Mouse (Mus musculus): ENCODE measurements around the gene Kbtbd2. TPM values are rescaled to one million over a fixed set of nuclear protein-coding genes. Genes with fewer than 3 reads are reported as not detected.

Gene Kbtbd2
- 40.1 TPM for polyA plus RNA-seq (2015; fragmentation: Illumina TruSeq; extraction: RNeasy Lipid Tissue Mini Kit (QIAGEN cat#74804); ENCODE audit: low read depth, low replicate concordance)

DNA sequence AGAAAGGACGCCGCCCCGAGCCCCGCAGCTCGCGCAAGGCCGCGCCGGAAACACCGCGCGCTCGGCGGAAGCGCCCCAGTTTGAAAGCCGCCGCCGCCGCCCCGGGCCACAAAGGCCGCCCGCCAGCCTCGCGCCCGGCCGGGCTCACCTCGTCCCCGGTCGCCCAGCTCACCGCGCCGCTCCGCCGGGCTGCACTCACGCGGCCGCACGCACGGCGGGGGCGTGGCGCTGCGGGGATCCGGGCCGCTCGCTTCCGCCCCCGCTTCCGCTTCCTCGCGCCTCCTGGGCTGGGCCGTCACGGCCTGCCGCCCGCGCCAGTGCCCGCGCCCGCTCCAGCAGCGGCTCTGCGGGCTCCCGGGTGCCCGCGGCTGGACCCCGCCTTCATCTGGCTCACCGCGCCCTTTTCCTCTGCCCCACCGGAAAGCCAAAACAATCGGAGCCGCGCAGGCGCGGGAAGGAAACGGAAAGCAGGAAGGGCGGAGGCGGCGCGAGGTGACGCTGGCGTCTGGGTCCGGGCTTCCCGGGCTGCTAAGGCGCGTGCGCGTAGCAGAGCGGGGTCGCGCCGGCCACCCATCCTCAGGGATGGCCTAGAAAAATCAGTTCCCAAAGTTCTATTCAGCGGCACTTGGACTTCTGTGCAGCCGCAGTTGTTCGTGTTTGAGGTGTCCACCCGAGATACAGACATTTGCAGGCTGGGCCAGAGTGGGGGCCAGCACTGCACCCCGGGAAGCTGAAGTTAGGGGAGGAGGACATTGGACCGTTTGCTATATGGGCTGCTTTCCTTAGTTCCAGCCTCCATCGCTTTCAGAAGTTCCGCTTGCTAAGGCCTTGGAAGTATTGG is at the start of gene Kbtbd2:
TSS of gene Kbtbd2 (minus strand) at position 503 of the 841 bp plus-strand sequence.

DNA sequence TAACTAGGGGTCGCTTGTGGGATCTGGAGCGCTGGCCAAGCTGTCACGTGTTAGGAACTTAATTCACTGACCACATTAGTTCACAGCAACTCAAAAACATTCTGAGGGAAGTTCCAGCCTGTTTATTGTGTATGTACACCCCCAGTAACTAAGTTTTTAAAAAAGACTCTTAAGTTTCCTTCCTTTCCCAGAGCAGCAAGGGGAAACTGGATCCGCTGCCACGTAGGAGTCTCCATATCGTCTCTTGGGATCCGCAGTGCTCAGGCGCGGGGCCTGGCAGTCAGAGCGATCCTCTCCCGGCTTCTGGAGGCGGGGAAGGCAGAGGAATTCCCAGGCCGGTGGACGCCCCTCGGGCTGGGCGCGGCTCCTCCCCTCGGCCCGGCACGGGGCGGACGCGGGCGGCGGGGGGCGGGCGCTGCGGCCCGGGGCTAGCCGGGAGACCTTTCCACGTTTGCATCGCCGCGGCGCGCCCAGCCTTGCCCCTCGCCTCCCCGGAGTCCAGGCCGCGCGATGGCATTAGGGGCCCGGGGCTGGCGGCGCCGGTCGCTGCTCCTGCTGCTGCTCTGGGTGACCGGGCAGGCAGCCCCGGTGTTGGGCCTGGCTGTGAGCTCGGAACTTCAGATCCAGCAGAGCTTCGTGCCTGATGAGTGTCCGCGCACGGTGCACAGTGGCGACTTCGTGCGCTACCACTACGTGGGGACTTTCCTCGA is 34.2 kb upstream of the Kbtbd2 start, which contains the start of gene Fkbp9:
TSS of gene Fkbp9 (plus strand) at position 363 of the 710 bp plus-strand sequence.

Other genes with a start within 250 kb of the Kbtbd2 start
- 4.5 TPM for gene Pde1c, start 228.7 kb downstream of the Kbtbd2 start, polyA plus RNA-seq (2015; fragmentation: Illumina TruSeq; extraction: RNeasy Lipid Tissue Mini Kit (QIAGEN cat#74804); ENCODE audit: low read depth, low replicate concordance)
- gene Lsm5, start 93.1 kb downstream of the Kbtbd2 start, polyA plus RNA-seq (2015; fragmentation: Illumina TruSeq; extraction: RNeasy Lipid Tissue Mini Kit (QIAGEN cat#74804); ENCODE audit: low read depth, low replicate concordance): 24.2 TPM
- gene Avl9, start 82.9 kb downstream of the Kbtbd2 start, polyA plus RNA-seq (2015; fragmentation: Illumina TruSeq; extraction: RNeasy Lipid Tissue Mini Kit (QIAGEN cat#74804); ENCODE audit: low read depth, low replicate concordance): 26.7 TPM
- gene Fkbp9, start 34.2 kb upstream of the Kbtbd2 start, polyA plus RNA-seq (2015; fragmentation: Illumina TruSeq; extraction: RNeasy Lipid Tissue Mini Kit (QIAGEN cat#74804); ENCODE audit: low read depth, low replicate concordance): 28.8 TPM
- 97.9 TPM for gene Nt5c3, start 126.1 kb upstream of the Kbtbd2 start, polyA plus RNA-seq (2015; fragmentation: Illumina TruSeq; extraction: RNeasy Lipid Tissue Mini Kit (QIAGEN cat#74804); ENCODE audit: low read depth, low replicate concordance)
- not detected for gene Vmn1r4, start 126.2 kb upstream of the Kbtbd2 start, polyA plus RNA-seq (2015; fragmentation: Illumina TruSeq; extraction: RNeasy Lipid Tissue Mini Kit (QIAGEN cat#74804); ENCODE audit: low read depth, low replicate concordance)
- gene Vmn1r5, start 172.5 kb upstream of the Kbtbd2 start, polyA plus RNA-seq (2015; fragmentation: Illumina TruSeq; extraction: RNeasy Lipid Tissue Mini Kit (QIAGEN cat#74804); ENCODE audit: low read depth, low replicate concordance): not detected
- gene Vmn1r6, start 199.4 kb upstream of the Kbtbd2 start, polyA plus RNA-seq (2015; fragmentation: Illumina TruSeq; extraction: RNeasy Lipid Tissue Mini Kit (QIAGEN cat#74804); ENCODE audit: low read depth, low replicate concordance): not detected
- not detected for gene Vmn1r7, start 227.5 kb upstream of the Kbtbd2 start, polyA plus RNA-seq (2015; fragmentation: Illumina TruSeq; extraction: RNeasy Lipid Tissue Mini Kit (QIAGEN cat#74804); ENCODE audit: low read depth, low replicate concordance)
- gene Vmn1r8, start 234.5 kb upstream of the Kbtbd2 start, polyA plus RNA-seq (2015; fragmentation: Illumina TruSeq; extraction: RNeasy Lipid Tissue Mini Kit (QIAGEN cat#74804); ENCODE audit: low read depth, low replicate concordance): not detected

Data from brain, adult 10 weeks (tissue).